17 mouse cellular contexts compared by ENCODE assay signal in the genomic region with DNA sequence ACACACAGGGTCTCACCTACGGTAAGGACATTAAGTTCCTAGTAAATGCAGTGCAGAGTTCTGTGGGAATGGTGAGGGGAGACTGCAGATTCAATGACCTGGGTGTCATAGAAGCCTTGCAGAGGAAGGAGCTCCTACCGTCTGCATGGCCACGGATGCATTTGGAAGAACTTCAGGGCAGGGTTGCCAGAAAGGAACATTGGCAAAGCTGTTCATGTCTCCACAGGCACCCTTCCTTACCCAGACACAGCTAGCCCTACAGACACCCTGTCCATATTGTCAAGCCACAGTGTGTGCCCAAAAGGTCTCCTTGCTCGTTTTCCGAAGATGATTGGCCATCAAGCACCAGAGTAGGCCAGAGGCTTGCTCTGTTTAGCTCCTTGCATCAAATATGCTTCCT. TPM values are rescaled to one million over a fixed set of nuclear protein-coding genes. Genes with fewer than 3 reads are reported as not detected.
"Had no signal": no experiment of that assay in that cellular context is flagged by ENCODE, and none has a peak within 500 bp of the region (broad histone marks: within the 10 kb centered on the region; RNA-seq: fewer than 3 reads in every experiment).

No protein-coding gene starts in this region.

- H3K27ac ChIP-seq: kidney, embryonic 15.5 days; left cerebral cortex, adult 2 months; limb, embryonic 15.5 days; liver, embryonic 12.5 days; midbrain, embryonic 10.5 days; neural tube, embryonic 12.5 days; stomach, embryonic 15.5 days had no signal

- H3K4me3 ChIP-seq: kidney, embryonic 15.5 days; left cerebral cortex, adult 2 months; limb, embryonic 15.5 days; liver, embryonic 12.5 days; midbrain, embryonic 10.5 days; neural tube, embryonic 12.5 days; stomach, embryonic 15.5 days had no signal

- H3K27me3 ChIP-seq: kidney, embryonic 15.5 days; limb, embryonic 15.5 days; liver, embryonic 12.5 days; neural tube, embryonic 12.5 days; stomach, embryonic 15.5 days had no signal

- DNase-seq: kidney, postnatal 14 days; lung, embryonic 14.5 days; lung, postnatal 10 days; lung, postnatal 4 days; midbrain, embryonic 14.5 days; right cerebral cortex, postnatal 4 days; spleen, adult 18-20 months; thymus, adult 2 months; thymus, postnatal 25 days had no signal

- H3K4me1 ChIP-seq: limb, embryonic 15.5 days; liver, embryonic 12.5 days; neural tube, embryonic 12.5 days had no signal

RNA-seq across cellular contexts. Expression of a gene that starts 30.1 kb away (rescaled TPM):
- total RNA-seq: monocyte, adult 5-6 weeks had no signal
